8 mouse cellular contexts compared by ENCODE assay signal in the genomic region with DNA sequence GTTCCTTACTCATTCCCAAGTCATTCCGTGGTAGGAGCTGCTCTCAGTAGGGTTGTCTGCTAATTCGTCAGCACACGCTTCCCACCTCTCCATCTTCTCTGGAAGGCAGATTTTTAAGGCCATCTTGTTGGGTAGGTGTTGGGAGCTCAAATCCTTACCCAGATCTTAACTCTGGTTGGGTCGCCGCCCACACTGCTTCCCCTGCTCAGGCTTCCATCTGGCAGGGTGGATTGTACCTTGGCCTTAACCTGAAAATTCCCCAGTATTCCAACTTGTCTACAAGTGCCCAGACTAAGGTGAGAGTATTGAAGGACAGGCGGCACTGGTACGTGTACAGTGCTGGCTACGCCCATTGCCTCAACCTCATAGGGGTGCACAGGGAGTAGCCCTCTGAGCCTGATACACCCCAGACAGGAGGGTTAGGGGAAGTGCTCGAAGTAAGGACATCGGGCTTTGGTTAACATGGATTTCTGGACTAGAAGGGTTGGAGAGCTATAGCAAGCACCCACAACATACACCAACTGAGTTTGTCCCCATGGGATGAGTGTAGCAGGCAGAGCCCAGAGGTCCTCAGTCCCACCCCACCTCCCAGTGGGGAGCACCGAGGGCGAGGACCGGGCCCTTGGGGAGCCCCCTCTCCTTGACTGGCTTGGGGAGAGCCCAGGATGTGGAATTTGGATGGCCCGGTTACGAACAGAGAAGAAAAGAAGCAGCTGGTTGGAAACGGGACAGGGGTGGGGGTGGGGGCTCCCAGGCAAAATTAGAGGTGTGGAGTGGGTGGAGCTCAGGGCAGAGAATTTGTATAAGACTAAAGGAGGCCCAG. TPM values are rescaled to one million over a fixed set of nuclear protein-coding genes. Genes with fewer than 3 reads are reported as not detected.
A peak's percentile ranks its signal among the peaks of the same experiment; 100 is the strongest.
DNase-seq lines count a peak whose midpoint lies in the region; ATAC-seq lines count a peak whose summit lies in the region.

No protein-coding gene starts in this region.

- H3K27ac ChIP-seq in neural tube, embryonic 12.5 days = no peak overlapping the region
- H3K27ac ChIP-seq in intestine, embryonic 15.5 days = peak overlapping the region; percentile 95; the same call in 1 of the 2 replicates
- peak overlapping the region; percentile 89; the same call in 1 of the 2 replicates for H3K27ac ChIP-seq in stomach, embryonic 15.5 days

- DNase-seq in frontal cortex, postnatal 14 days (ENCODE audit: low spot score in 2 of 2) = no peak
- no peak for DNase-seq in neural tube, embryonic 10.5 days (ENCODE audit: extremely low spot score, low spot score)
- no peak for DNase-seq in thymus, postnatal 0 days (ENCODE audit: low spot score)
- DNase-seq in adrenal gland, adult (ENCODE audit: inconsistent age in 2 of 2, low spot score in 1 of 2) = no peak

- H3K4me3 ChIP-seq in neural tube, embryonic 12.5 days = no peak overlapping the region
- H3K4me3 ChIP-seq in intestine, embryonic 15.5 days (replicated peaks) = no peak overlapping the region
- H3K4me3 ChIP-seq in stomach, embryonic 15.5 days (replicated peaks) = peak overlapping the region; percentile 50

- H3K4me1 ChIP-seq in neural tube, embryonic 12.5 days = peaks cover 57% of the 10 kb centered on the region
- peaks cover 66% of the 10 kb centered on the region for H3K4me1 ChIP-seq in intestine, embryonic 15.5 days (replicated peaks)
- peaks cover 61% of the 10 kb centered on the region for H3K4me1 ChIP-seq in stomach, embryonic 15.5 days

- WGBS in neural tube, embryonic 12.5 days = 74% methylated on average over 16 of the region's 16 CpGs
- WGBS in intestine, embryonic 15.5 days = 78% methylated on average over 16 of the region's 16 CpGs
- 74% methylated on average over 16 of the region's 16 CpGs for WGBS in stomach, embryonic 15.5 days

- peaks cover 59% of the 10 kb centered on the region for H3K27me3 ChIP-seq in neural tube, embryonic 12.5 days (replicated peaks)
- H3K27me3 ChIP-seq in intestine, embryonic 15.5 days (replicated peaks) = peaks cover 51% of the 10 kb centered on the region
- peaks cover 50% of the 10 kb centered on the region for H3K27me3 ChIP-seq in stomach, embryonic 15.5 days (replicated peaks)

- ATAC-seq in frontal cortex, adult (ENCODE audit: low TSS enrichment) = peak; percentile 12; the same call in 1 of the 2 replicates
- no peak for ATAC-seq in neural tube, embryonic 12.5 days (ENCODE audit: low FRiP score, low read depth)
- ATAC-seq in intestine, embryonic 15.5 days = no peak
- no peak for ATAC-seq in stomach, embryonic 15.5 days (ENCODE audit: insufficient read depth, low FRiP score, low read depth)

- H3K4me2 ChIP-seq in neural tube, embryonic 12.5 days (replicated peaks) = peak overlapping the region; percentile 86
- H3K4me2 ChIP-seq in intestine, embryonic 15.5 days (replicated peaks) = peak overlapping the region; percentile 87
- H3K4me2 ChIP-seq in stomach, embryonic 15.5 days = peak overlapping the region; percentile 92; the same call in 1 of the 2 replicates

- 0 out of 2 replicates have a peak overlapping the region, but pooled peaks have one; percentile 59 for H3K9ac ChIP-seq in neural tube, embryonic 12.5 days
- peak overlapping the region; percentile 61; the same call in 1 of the 2 replicates for H3K9ac ChIP-seq in intestine, embryonic 15.5 days
- H3K9ac ChIP-seq in stomach, embryonic 15.5 days = no peak overlapping the region

- H3K36me3 ChIP-seq in neural tube, embryonic 12.5 days = peaks cover 14% of the 10 kb centered on the region
- no peaks in the 10 kb centered on the region for H3K36me3 ChIP-seq in intestine, embryonic 15.5 days
- no peaks in the 10 kb centered on the region for H3K36me3 ChIP-seq in stomach, embryonic 15.5 days

- H3K9me3 ChIP-seq in neural tube, embryonic 12.5 days = no peaks in the 10 kb centered on the region
- no peaks in the 10 kb centered on the region for H3K9me3 ChIP-seq in intestine, embryonic 15.5 days
- H3K9me3 ChIP-seq in stomach, embryonic 15.5 days = no peaks in the 10 kb centered on the region

RNA-seq across cellular contexts. Expression of a gene that starts 1.2 kb away (rescaled TPM):
- 169 and 176 TPM in 2 replicates for polyA plus RNA-seq in neural tube, embryonic 12.5 days (2016; fragmentation: Nextera tagmentation; extraction: Ambion mirVana)
- polyA plus RNA-seq in intestine, embryonic 15.5 days (2015; fragmentation: Nextera tagmentation; extraction: Ambion mirVana) = 163 and 190 TPM in 2 replicates
- polyA plus RNA-seq in stomach, embryonic 15.5 days (2015; fragmentation: Nextera tagmentation; extraction: Ambion mirVana) = 144 and 151 TPM in 2 replicates
- 184 and 191 TPM in 2 replicates for polyA plus RNA-seq in thymus, postnatal 0 days (2015; fragmentation: Nextera tagmentation; extraction: Ambion mirVana)

RNA-seq across cellular contexts. Expression of a gene that starts 1.6 kb away (rescaled TPM):
- 1.7 and 4.8 TPM in 2 replicates for polyA plus RNA-seq in neural tube, embryonic 12.5 days (2016; fragmentation: Nextera tagmentation; extraction: Ambion mirVana)
- polyA plus RNA-seq in intestine, embryonic 15.5 days (2015; fragmentation: Nextera tagmentation; extraction: Ambion mirVana) = 297 and 389 TPM in 2 replicates
- polyA plus RNA-seq in stomach, embryonic 15.5 days (2015; fragmentation: Nextera tagmentation; extraction: Ambion mirVana) = 74.5 and 104 TPM in 2 replicates
- 0.53 and 1.0 TPM in 2 replicates for polyA plus RNA-seq in thymus, postnatal 0 days (2015; fragmentation: Nextera tagmentation; extraction: Ambion mirVana)

RNA-seq across cellular contexts. Expression of a gene that starts 5.3 kb away (rescaled TPM):
- polyA plus RNA-seq in neural tube, embryonic 12.5 days (2016; fragmentation: Nextera tagmentation; extraction: Ambion mirVana) = 2.3 and 3.0 TPM in 2 replicates
- polyA plus RNA-seq in intestine, embryonic 15.5 days (2015; fragmentation: Nextera tagmentation; extraction: Ambion mirVana) = 1.7 and 2.9 TPM in 2 replicates
- 1.0 and 1.1 TPM in 2 replicates for polyA plus RNA-seq in stomach, embryonic 15.5 days (2015; fragmentation: Nextera tagmentation; extraction: Ambion mirVana)
- polyA plus RNA-seq in thymus, postnatal 0 days (2015; fragmentation: Nextera tagmentation; extraction: Ambion mirVana) = 0.04 and 0.49 TPM in 2 replicates

RNA-seq across cellular contexts. Expression of a gene that starts 18.6 kb away (rescaled TPM):
- polyA plus RNA-seq in neural tube, embryonic 12.5 days (2016; fragmentation: Nextera tagmentation; extraction: Ambion mirVana) = 386 TPM in 2 replicates
- polyA plus RNA-seq in intestine, embryonic 15.5 days (2015; fragmentation: Nextera tagmentation; extraction: Ambion mirVana) = 339 and 367 TPM in 2 replicates
- 371 and 375 TPM in 2 replicates for polyA plus RNA-seq in stomach, embryonic 15.5 days (2015; fragmentation: Nextera tagmentation; extraction: Ambion mirVana)
- polyA plus RNA-seq in thymus, postnatal 0 days (2015; fragmentation: Nextera tagmentation; extraction: Ambion mirVana) = 466 and 515 TPM in 2 replicates

RNA-seq across cellular contexts. Expression of a gene that starts 29.5 kb away (rescaled TPM):
- polyA plus RNA-seq in neural tube, embryonic 12.5 days (2016; fragmentation: Nextera tagmentation; extraction: Ambion mirVana) = 26.9 and 28.0 TPM in 2 replicates
- 26.7 and 32.4 TPM in 2 replicates for polyA plus RNA-seq in intestine, embryonic 15.5 days (2015; fragmentation: Nextera tagmentation; extraction: Ambion mirVana)
- polyA plus RNA-seq in stomach, embryonic 15.5 days (2015; fragmentation: Nextera tagmentation; extraction: Ambion mirVana) = 29.4 and 31.2 TPM in 2 replicates
- 58.1 and 59.1 TPM in 2 replicates for polyA plus RNA-seq in thymus, postnatal 0 days (2015; fragmentation: Nextera tagmentation; extraction: Ambion mirVana)

Comparison
In these comparisons a context has a peak if more than half of its experiments do, and no peak if none do; other contexts are left out.
1. RNA of a gene that starts 1.6 kb away (polyA plus RNA-seq): 297 to 389 TPM in intestine, embryonic 15.5 days and 74.5 to 104 TPM in stomach, embryonic 15.5 days; 1.7 to 4.8 TPM in neural tube, embryonic 12.5 days and 0.53 to 1.0 TPM in thymus, postnatal 0 days; every median in the first group is over 10 times any median in the second.
2. Peak in every context shown above with its lines, with median percentiles within 50 percentile points of each other: H3K4me2 ChIP-seq.